Mouse (Mus musculus) thymus, postnatal 0 days (tissue): ENCODE data around the gene Wdr73. TPM values are rescaled to one million over a fixed set of nuclear protein-coding genes. Genes with fewer than 3 reads are reported as not detected.
"Not testable (repeated sequence)": the region's sequence is repeated elsewhere in the genome, so short reads cannot be mapped to it uniquely, and the experiment has no call there.

Experiments
- DNase-seq: peaks from one replicate; pipeline ENCODE4 v3.0.0-alpha.2; 2015; ENCODE audit warnings: low spot score
- polyA plus RNA-seq: library from polyadenylated mRNA; unstranded; fragments of >200 nt; fragmentation: Nextera tagmentation; extraction: Ambion mirVana; gene quantifications from 2 replicates; pipeline ENCODE4 v1.2.1, GENCODE M21; 2015

The Wdr73 gene
- polyA plus RNA-seq: 38.2 and 44.6 TPM in 2 replicates

DNA sequence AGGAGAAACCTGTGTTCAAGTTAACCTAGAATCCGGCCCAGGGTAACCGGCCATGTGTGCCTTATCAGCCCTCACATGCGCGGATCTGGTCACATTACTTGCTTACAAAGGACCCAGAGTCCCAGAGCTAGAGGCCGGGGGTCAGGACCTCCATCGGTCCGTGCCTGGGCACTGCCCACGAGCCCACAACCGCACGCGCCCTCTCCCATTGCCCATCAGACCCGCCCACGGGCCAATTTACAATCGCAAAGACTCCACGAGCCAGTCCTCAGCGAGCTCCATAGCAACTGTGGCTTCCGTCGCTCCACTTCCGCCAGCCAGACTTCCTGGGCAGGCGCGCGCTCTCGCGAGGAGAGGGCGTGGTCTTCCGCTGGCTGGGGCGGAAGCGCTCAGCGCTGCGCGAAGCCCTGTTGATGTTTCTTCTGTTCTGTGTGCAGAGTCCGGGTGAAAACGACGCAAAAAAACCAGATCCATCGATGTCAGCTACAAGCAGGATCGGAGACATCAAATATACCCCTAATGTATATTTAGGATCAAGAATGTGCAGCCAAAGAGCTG, at the start of gene Wdr73:
TSS of gene Wdr73 (minus strand) at position 326 of the 558 bp plus-strand sequence.
- peak; percentile 96 for DNase-seq

DNA sequence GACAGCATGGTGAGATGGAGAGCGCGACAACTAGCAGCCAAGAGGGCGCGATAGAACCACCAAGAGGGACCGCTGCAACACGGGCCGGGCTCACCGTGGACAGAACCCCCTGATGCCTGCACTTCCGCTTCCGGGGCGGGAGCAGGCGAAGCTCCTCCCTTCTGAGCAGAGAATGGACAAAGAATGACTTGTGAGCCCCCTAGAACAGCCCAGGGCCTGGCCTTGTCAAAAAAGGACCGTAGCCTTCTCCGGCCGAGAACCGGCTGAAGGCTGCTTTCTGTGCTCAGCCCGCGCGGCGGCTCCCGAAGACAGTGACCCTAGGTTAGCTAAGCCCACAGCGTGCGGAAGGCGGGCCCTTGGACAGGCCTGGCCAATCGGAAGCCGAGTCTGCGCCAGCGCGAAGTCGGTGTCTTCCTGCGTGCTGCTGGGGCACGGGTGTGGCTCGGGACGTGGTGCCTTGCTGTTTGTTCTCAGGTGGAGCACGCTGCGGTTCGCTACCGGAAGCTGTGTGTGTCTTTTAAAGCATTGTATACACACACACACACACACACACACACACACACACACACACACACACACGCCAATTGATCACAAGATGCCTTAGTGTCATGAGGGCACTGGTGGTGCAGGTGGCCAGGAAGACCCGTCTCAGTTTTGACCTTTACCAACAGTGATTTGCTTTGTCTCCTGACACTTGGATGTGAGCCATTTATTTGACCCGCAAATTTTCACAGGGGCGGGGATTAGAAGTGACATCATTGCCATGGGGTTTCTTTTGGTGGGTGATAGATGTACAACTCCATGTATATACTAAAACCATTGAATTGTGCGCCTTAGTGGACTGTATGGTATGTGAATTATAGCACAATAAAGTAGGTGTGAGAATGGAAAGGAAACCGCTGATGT, 46.6 kb upstream of the Wdr73 start, which contains the start of gene Sec11a:
TSS of gene Sec11a (minus strand) at position 336 of the 906 bp plus-strand sequence.
- peak; percentile 96 for DNase-seq

DNA sequence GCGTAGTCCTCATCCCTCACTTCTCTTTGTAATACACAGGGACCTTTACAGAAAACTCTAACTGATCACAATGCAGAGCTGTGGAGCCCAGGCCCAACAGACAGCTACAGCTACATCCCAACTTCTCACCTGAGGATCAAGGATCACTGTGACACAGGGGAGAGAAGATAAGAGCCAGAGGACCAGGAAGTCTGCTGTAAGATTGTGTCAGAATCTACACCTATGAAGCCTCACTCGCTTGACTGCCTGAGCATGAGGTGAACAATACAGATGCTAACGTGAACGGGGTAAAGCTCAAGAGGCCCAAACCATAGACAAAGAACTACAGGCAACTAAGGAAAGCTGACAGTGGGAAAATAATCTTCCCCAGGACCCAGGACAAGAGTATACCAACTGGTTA, 38.7 kb upstream of the Wdr73 start:
- no peak for DNase-seq

DNA sequence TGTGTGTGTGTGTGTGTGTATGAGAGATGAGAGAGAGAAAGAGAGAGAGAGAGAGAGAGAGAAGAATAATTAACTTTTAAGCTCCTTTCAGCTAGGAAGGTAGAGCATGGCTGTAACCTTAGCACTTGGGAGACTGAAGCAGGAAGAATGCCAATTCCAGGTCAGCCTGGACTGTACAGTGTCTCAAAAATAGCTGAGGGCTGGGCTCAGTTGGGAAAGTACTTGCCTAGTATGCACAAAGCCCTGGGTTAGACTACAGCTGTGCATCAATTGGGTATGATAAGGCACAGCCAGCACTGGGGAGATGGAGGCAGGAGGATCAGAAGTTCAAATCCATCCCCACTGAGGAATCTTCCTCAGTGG, 36.2 kb upstream of the Wdr73 start:
- not testable (repeated sequence) for DNase-seq

DNA sequence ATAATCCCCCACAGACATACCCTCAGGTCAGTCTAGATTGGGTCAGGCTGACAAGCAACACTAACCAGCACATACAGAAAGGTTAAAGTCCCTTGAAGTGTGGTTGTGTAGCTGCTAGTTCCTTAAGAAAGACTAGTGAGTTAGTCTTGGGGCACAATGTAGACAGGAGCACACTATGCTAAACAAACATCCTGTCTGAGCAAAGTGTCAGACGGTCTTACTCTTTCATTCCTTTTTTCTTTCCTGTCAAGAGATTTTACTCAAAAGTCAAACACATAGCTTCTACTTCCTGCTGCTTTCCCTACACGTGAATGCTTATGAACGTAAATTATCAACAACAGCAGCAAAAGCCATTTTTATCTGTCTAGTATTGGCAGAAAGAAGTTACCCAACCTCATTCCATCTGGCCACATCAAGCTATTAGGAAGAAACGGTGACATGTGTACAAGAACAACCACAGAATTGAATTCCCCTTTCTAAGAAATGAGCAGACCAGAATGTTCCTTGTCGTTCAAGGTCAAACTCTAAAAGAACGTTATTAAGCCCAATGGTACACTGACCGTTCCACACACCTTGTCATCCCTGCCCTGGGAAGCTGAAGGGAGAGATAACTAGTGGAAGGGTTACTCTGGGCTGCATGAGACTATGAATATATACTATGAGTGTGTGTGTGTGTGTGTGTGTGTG, 35.7 kb upstream of the Wdr73 start:
- DNase-seq: peak; percentile 32

DNA sequence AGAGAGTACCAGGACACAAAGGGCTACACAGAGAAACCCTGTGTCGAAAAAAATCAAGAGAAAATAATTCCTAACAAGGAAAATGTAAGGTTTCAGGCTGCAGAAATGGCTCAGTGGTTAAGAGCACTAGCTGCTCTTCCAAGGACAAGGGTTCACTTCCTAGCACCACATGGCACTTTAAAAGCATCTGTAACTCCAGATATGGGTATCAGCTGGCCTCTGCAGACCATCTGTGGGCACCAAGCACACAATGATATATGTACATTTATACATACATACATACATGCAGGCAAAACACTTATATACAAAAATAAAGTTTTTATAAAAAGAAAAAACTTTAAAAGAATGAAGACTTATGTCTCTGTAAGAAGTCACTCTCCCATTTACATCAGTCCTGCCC, 34.8 kb upstream of the Wdr73 start:
- DNase-seq: no peak

DNA sequence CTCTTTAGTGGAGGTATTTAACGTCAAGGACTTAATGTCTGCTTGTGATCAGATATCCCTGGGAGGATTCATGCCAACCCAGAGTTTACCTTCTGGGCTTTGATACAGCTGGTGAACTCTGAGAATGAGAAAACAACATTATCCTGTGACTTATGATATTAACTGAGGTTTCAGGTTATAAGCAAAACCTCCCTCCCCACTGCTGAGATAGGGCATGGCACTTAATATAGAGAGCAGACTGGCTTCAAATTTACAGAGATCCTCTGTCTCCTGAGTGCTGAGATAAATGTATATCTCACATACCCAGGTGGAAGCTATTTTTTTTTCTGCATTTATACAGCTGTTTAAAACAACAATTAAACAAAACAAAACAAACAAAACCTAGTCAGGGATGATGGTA, 31.7 kb upstream of the Wdr73 start:
- DNase-seq: no peak

DNA sequence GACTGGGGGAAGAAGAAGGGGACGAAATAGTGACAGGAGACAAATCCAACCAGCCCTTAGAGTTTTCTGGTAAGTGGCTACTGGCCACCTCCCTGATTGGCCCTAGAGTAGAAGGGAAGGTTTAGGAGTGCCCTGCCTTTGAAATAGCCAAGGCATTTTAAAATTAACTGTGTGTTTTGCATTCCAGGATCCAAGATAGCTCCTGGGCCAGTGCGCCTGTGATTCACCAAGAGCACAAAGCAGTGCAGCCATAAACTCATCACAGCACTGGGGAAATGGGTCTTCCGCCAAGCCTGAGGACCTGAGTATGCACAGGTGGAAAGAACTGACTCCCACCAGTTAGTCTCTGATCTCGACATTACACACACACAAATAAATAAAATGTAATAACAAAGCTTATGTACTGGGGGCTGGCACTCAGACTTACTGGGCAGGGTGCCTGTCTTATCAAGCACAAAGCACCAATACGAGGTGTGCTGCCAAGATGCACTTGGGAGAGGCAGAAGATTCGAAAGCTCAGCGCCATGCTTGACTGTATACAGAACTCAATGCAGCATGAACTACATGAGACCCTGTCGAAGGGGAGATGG, 30.6 kb upstream of the Wdr73 start:
- DNase-seq: no peak

DNA sequence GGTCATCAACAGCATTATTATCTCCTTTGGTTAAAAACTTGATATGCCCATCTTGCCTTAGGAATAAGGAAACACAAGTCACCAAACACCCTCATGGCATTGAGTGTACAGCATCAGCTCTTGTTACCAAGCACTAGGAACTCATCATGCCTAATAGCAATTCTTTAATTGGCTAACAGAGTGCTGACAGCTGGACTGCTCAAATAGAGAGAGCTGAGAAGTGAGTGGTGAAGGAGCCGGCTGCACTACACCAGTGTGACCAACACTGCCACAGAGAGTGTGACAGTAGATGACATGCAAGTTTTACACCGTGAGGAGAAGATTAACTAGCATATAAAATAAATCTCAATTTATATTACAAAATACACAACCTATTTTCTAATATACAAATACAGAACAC, 22.1 kb upstream of the Wdr73 start:
- DNase-seq: no peak

DNA sequence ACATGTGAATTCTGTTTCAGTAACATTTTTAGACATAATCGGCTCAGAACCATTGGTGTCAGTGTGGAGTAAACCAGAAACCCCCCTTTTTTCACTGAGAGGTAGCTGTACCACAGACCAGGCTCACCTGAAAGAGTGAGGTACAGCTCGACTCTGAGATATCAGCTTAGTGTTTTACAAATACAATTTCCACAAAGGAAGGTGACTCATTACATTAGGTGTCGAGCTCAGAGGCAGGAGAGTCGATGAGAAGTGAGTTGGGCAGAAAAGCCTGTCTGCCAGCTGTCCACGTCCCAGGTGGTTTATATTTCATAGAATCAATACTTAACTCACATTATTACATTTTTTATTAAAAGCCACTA, 18.6 kb upstream of the Wdr73 start:
- no peak for DNase-seq

DNA sequence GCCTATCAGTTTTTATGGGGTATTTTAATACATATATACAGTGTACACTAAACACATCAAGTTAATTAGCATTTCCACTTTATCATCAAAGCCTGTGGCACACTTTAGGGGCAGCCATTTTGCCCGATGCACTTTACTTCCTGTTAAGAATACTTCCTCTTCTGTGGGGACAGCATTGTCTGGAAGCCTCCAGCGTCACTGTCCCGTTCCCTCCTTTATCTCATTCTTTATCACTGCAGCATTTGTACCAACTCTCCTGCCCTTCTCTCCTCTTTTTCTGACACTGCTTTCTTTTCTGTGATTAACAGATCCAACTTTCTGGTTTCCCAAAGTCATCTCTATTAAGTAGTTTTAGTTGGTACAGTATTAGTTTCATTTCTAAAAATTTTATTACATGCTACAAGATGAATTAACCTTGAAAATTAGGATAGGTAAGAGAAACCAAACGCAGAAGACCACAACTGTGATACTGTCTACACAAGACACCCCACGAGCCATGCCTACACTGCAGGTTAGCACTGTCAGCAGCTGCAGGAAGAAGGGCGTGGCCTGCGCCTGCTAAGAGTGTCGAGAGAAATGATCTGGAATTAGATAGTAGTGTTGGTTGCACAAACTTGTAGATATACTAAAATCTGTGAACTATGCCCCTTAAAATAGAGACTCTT, 18.0 kb upstream of the Wdr73 start:
- DNase-seq: peak; percentile 56

DNA sequence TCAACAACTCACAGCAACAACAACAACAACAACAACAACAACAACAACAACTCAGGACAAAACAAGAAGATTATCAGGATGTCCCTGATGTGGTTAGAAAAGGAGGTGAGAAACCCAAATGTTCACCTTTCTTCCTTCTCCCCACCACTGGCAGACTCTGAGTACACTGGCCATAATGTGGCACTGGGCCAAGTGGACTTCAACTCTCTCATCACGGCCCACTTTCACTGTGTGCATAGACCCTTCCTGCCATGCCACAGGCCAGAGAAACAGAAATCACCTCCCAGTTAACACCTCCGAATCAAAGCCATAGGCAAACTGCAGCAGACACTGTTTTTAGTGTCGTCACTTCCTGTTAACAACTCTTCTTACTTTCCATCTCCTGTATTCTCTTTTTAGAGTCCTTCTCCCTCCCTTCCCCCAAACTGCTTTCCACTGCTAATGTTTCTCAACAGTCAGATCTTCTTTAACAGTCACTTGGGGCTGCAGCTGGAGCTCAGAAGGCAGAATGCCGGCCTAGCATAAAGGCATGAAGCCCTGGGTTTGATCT, 16.9 kb upstream of the Wdr73 start:
- DNase-seq: peak; percentile 46

DNA sequence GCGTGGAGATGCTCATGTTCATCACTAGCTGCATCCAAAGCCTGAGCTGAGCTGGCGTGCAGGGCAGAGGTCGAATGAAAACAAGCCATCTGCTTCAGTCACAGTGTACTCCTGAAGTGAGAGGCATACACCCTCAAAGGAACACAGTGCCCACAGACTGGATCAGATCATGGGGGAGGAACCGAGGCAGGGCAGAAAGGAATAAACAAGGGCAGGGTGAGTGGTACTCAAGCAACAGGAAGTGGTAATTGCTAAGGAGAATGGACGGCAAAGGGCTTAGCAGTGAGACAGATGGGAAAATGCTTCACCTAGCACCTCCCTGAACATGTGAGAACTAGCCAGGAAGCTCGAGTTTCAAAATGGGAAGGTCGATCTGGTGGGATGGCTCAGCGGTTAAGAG, 11.4 kb upstream of the Wdr73 start:
- no peak for DNase-seq

DNA sequence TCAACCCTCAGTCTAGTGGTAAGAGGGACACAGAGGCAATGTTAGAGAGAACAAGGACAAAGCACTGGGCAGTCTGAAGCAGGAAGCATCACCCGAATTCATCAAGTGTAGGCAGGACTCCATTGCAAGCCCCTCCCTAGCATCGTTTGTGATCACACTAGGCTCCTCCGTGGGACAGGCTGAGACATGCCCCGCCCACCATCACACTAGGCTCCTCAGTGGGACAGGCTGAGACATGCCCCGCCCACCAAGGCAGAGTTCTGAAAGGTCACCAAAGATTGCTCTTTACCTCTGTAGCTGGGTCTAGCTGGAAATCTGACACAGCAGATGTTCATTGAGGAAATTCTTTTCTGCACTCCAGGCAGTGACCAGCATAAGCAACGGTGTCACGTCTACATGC, 10.0 kb upstream of the Wdr73 start:
- no peak for DNase-seq

DNA sequence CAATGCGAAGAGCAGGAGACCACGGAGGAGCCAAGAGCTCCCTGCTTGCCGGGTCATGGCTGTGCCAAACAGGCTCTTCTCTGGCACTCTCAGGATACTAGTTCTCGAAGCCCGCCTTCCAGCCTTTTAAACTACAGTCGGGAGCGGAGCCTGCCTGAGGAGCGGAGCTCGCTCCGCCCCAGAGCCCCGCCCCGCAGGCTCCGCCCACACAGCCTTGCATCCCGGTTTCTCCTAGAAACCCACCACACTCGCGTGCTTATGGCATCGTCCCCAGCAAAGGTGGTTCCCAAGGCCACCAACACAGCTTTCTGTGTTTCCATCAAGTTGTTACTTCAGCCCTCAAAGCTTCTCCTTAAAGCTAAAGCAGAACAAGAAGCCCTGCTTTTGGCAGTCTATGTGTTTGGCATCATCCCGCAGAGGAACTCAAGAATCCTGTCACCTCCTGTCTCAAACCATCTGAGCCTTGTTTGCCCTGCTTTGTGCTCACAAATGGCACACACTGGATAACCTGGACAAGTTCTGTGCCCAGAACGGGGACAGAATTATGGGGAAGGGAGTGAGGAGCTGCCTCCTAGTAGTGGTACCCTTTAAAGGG, 3.9 kb upstream of the Wdr73 start, which contains the start of gene Nmb:
TSS of gene Nmb (minus strand) at position 156 of the 595 bp plus-strand sequence.
- peak; percentile 33 for DNase-seq

DNA sequence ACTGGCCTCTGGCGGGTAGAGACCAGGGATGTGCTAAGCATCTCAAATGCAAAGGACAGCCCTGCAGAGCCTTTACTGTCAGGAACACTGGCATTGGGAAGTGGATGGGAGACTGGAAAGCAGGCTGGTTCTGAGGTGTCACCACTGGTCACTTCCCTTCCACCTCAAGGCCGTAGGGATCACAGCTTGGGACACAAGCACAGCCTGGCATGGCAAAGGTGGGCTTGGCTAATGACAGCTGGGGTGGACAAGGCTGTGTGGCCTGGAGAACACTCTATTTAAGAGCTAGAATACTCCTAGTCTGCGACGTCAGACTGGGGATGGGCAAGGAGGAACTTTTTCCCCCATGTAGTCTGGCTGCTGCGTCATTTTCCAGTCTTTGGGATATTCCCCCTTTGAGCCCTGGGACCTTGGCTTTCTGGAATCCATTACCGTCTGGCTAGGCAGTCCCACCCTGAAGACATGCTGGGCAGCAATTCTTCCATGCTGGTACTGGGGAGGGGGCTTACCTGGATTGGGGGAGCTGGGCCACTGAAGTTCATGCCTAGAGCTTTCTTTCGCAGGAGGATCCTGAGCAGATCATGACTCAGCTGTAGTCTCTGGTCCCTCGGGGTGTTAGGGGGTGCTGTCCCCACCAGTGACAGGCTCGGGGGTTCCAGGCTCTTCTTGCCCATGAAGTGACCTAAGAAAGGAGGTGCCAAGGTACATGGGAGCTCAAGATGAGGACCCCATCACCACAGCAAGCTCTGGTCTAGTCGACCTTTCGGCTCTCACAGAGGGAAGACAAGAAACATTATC, 2.8 kb upstream of the Wdr73 start:
- no peak for DNase-seq

DNA sequence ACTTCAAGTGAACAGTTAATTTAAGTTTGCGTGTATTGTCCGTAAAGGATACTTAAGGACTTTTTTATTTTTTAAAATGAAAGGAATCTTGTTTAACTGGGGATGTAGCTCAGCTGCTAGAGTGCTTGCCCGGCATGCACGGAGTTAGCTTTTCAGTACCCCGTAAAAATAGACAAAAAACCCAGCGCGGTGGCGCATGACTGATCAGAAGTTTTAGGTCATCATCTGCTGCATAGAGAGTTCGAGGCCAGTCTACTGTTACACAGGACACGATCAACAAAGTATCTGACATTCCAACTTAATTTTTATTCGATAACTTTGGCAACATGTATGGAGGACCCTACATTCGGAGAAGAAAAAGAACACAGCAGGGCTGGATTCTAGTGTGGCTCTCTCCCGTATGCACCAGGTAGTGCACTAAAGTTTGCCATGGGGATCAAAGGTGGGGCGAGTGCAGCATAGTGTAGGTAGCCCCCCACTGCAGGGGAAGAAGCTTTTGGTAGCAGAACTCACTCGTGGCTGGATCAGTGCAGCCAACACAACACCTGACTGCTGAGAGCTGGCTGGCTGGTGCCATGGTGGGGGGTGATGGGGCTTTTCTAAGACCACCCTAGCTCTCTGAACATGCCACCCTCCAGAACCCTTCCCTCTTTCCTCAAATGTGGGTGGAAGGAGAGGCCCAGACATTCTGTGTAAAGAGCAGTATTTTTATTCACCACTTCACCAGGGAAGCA, 639 bp upstream of the Wdr73 start:
- DNase-seq: peak; percentile 33

DNA sequence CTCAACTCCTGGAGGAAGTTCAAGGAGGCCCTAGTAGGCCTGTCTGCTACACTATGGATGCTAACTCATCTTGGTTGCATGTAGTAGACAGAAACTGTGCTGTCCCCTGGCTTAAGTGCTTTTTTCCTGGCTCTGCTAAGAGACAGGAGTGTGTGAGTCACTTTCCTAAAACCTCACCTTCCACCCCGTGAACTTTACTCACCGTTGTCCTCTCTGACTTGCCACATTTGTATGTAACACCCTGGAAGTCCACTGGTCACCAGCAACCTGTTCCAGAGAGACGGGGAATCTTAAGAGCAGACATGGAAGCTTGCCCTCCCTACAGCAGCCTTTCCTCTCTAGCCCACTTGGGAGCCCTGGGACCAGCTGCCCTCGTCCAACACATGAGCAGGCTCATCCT, 3.3 kb downstream of the Wdr73 start:
- DNase-seq: no peak

DNA sequence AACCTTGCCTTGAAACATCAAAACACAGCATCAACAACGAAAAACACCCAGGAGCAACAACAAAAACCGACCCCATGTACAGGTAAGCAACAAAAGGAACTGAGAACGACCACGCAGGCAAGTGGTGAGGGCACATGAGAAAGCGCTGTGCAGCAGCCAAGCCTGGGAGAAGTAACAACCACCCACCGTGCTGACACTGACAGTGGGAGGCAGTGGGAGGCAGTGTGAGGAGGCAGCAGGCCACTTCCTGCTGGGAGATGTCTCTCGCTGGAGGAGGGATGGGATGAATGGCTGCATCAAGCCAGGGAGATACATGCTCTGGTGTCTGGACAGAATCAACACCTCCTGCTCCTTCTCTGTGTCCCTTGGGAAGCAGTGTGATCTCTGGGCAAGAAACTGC, 3.9 kb downstream of the Wdr73 start:
- no peak for DNase-seq
